Mouse (Mus musculus): ENCODE measurements at regions not wholly inside any gene's neighbourhood (a gene's known extent, or its start where the extent isn't known, plus 50 kb on each side); places are given as distances from the start of the nearest gene placed in this dataset.
A peak's percentile ranks its signal among the peaks of the same experiment; 100 is the strongest.

DNA sequence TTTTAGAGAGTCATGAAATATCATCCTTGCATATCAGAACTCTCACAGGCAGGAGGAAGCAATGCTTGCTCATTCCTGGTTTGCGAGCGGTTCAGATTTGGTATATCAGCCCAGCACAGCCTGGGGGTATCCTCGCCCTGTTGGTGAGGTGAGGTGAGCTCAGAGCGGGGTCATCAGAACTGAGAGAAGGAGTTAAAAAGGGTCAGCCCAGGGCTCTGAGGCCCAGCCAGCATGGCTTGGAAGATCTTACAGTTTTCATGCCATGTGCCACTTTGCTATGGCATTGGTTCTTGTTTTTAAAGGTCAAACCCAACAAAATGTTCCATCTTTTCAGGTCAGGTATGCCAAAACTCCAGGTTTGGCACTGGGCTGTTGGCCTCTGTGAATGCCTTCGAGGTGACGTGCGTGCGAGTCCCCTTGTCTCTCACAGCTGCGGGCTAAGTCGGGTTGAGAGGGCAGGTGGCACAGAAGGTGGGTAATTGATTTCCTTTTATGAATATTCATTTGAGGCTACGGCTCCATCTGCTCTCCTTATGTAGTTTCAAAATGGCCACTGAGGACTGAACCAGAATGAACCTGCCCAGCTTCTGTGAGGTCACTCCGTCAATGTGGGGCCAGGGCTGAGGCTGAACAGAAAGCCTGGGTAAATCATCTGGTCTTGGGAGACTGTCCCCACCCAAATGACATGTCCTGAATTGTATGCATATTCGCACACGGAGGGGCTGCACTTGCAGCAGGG is 86.3 kb downstream of the Hhipl2 start:
- ATAC-seq (replicated peaks in 1 of 2; ENCODE audit: insufficient read depth in 1 of 2, low FRiP score in 2 of 2, low TSS enrichment in 1 of 2, low read depth in 1 of 2, poor library complexity in 2 of 2, severe bottlenecking in 2 of 2) = no peak

- no peak for ATAC-seq (replicated peaks in 1 of 2; ENCODE audit: insufficient read depth in 1 of 2, low FRiP score in 2 of 2, low TSS enrichment in 1 of 2, low read depth in 1 of 2, poor library complexity in 2 of 2, severe bottlenecking in 2 of 2)
These were observed 89.9 kb downstream of the Hhipl2 start for GRCm38 (mm10) chr1:183507893-183508292.

DNA sequence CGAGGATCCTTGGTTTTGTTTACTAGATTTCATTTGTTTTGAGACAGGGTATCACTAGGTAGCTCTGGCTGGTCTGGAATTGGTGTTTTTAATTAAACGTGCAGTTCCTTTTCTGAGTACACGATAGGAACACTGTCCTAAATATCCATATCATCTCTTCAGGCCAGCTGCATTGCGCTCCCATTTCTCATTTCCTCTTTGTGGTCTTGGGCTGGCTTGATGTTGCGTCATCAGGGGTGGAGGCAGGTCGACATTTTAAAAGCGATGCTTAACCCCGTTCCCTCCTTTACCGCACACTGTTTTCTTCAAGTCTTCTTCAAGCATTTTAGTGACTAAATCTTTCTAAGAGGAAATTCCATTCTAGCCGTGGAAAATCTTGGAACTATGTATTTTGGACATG is 92.7 kb downstream of the Hhipl2 start:
- peak; percentile 42 to 45; a peak in 2 of 4 replicates for ATAC-seq (replicated peaks in 1 of 2; ENCODE audit: insufficient read depth in 1 of 2, low FRiP score in 2 of 2, low TSS enrichment in 1 of 2, low read depth in 1 of 2, poor library complexity in 2 of 2, severe bottlenecking in 2 of 2)

DNA sequence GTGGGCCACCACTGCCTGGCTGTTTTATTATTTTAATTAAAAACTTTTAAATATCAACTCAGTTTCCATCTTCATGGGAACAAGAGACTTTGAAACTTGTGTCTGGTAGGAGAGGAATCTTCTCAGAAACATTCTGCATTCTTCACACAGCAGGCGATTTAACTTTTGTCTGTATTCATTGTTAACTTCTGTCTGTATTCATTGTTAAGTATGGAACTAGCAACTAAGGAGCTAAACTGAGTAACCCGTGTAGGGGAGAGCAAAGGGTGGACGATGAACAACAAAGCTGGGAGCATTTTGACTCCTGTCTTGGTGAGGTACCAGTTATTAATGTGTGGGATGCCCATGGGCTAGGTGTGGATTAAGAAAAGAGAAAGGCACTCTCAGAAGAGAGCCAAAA is 95.9 kb downstream of the Hhipl2 start:
- ATAC-seq (replicated peaks in 1 of 2; ENCODE audit: insufficient read depth in 1 of 2, low FRiP score in 2 of 2, low TSS enrichment in 1 of 2, low read depth in 1 of 2, poor library complexity in 2 of 2, severe bottlenecking in 2 of 2) = no peak

GRCm38 (mm10) chr1:183514281-183514983 is 96.4 kb downstream of the Hhipl2 start:
- no peak for ATAC-seq (replicated peaks in 1 of 2; ENCODE audit: insufficient read depth in 1 of 2, low FRiP score in 2 of 2, low TSS enrichment in 1 of 2, low read depth in 1 of 2, poor library complexity in 2 of 2, severe bottlenecking in 2 of 2)

- no peak for ATAC-seq (replicated peaks in 1 of 2; ENCODE audit: insufficient read depth in 1 of 2, low FRiP score in 2 of 2, low TSS enrichment in 1 of 2, low read depth in 1 of 2, poor library complexity in 2 of 2, severe bottlenecking in 2 of 2)
These were observed 96.9 kb downstream of the Hhipl2 start for GRCm38 (mm10) chr1:183514984-183515287.

GRCm38 (mm10) chr1:183516167-183516566 is 98.2 kb downstream of the Hhipl2 start:
- ATAC-seq (replicated peaks in 1 of 2; ENCODE audit: insufficient read depth in 1 of 2, low FRiP score in 2 of 2, low TSS enrichment in 1 of 2, low read depth in 1 of 2, poor library complexity in 2 of 2, severe bottlenecking in 2 of 2) = peak in 1 of 2 experiments; percentile 53; a peak in 1 of 4 replicates

DNA sequence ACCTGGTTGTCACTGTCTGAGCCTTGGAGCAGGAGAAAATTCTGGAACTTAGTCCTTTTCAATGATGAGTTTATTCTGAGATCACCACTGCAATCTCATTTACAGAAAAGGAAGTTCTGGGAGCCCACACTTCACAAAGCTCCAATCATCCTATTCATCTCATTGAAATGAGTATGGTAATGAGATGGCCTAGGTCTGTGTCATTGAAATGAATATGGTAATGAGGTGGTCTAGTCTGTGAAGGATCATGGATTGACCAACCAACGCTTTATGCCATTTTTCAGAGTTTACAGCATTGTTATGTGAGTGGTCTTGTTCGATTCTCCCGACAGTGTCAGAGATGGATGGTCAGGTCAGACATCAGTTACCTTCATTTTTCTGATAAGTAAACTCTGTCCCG is 99.2 kb downstream of the Hhipl2 start:
- no peak for ATAC-seq (replicated peaks in 1 of 2; ENCODE audit: insufficient read depth in 1 of 2, low FRiP score in 2 of 2, low TSS enrichment in 1 of 2, low read depth in 1 of 2, poor library complexity in 2 of 2, severe bottlenecking in 2 of 2)

GRCm38 (mm10) chr1:183521569-183521968 is 103.6 kb downstream of the Hhipl2 start:
- ATAC-seq (replicated peaks in 1 of 2; ENCODE audit: insufficient read depth in 1 of 2, low FRiP score in 2 of 2, low TSS enrichment in 1 of 2, low read depth in 1 of 2, poor library complexity in 2 of 2, severe bottlenecking in 2 of 2) = no peak

DNA sequence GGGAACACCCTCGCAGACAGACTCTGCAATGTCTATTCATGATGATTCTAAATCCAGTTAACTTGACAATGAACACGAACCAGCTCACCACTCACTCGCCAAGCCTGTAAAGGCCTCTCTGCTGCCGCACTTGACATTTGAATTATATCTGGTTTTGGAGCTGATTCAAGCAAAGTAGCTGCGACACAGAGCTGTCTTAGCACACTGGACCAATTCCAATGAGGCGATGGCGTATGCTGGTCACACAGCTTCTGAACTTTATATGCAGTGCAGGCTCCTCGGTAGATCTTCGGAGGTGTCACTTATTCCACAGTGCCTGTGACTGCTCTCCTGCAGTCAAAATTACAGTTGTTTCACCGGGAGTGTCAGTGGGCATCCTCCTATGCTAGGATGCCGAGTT is 115.4 kb downstream of the Hhipl2 start:
- no peak for ATAC-seq (replicated peaks in 1 of 2; ENCODE audit: insufficient read depth in 1 of 2, low FRiP score in 2 of 2, low TSS enrichment in 1 of 2, low read depth in 1 of 2, poor library complexity in 2 of 2, severe bottlenecking in 2 of 2)

GRCm38 (mm10) chr1:183548752-183549387 is 130.9 kb downstream of the Hhipl2 start:
- no peak for ATAC-seq (replicated peaks in 1 of 2; ENCODE audit: insufficient read depth in 1 of 2, low FRiP score in 2 of 2, low TSS enrichment in 1 of 2, low read depth in 1 of 2, poor library complexity in 2 of 2, severe bottlenecking in 2 of 2)

DNA sequence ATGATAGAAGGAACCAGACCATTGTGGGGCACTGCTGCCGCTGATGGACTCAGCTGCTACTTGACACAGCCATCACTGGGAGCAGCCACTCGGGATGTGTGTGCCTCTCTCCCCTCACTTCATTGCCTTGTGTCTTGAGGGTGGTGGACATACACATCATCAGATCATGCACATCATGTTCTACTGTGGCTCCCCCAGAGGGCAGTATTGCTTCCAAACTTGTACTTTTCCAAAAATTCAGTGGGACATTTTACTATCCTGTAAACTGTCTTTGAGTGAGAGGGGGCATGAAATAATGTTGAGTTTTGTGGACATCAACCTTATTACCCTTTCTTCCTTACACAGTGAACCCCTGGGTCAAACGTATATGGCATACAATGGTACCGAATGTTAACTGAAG is 134.6 kb downstream of the Hhipl2 start:
- ATAC-seq (replicated peaks in 1 of 2; ENCODE audit: insufficient read depth in 1 of 2, low FRiP score in 2 of 2, low TSS enrichment in 1 of 2, low read depth in 1 of 2, poor library complexity in 2 of 2, severe bottlenecking in 2 of 2) = no peak

- no peak for ATAC-seq (replicated peaks in 1 of 2; ENCODE audit: insufficient read depth in 1 of 2, low FRiP score in 2 of 2, low TSS enrichment in 1 of 2, low read depth in 1 of 2, poor library complexity in 2 of 2, severe bottlenecking in 2 of 2)
These were observed 135.2 kb downstream of the Hhipl2 start for GRCm38 (mm10) chr1:183553219-183553618.

- no peak for ATAC-seq (replicated peaks in 1 of 2; ENCODE audit: insufficient read depth in 1 of 2, low FRiP score in 2 of 2, low TSS enrichment in 1 of 2, low read depth in 1 of 2, poor library complexity in 2 of 2, severe bottlenecking in 2 of 2)
These were observed 144.8 kb downstream of the Hhipl2 start for GRCm38 (mm10) chr1:183562853-183563252.

GRCm38 (mm10) chr1:183573621-183574585 is 155.9 kb downstream of the Hhipl2 start:
- no peak for ATAC-seq (replicated peaks in 1 of 2; ENCODE audit: insufficient read depth in 1 of 2, low FRiP score in 2 of 2, low TSS enrichment in 1 of 2, low read depth in 1 of 2, poor library complexity in 2 of 2, severe bottlenecking in 2 of 2)

DNA sequence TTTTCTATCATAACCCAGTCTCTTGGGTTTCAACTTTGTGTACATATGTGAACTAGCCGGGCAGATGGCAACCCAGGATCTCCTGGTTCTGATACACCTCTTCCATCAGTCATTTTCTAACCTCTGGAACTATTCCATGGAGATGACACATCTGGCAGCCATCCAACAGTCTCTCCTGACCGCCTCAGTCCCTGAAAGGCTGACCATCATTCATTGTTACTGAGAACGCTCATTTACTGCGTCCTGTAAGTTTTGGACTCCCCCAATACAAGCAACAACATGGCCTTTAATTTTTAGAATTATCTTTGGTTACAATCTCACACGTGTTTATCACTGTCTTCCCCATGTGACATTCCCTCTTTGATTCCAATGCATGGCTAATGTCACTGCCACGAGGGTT is 166.8 kb downstream of the Hhipl2 start:
- ATAC-seq (replicated peaks in 1 of 2; ENCODE audit: insufficient read depth in 1 of 2, low FRiP score in 2 of 2, low TSS enrichment in 1 of 2, low read depth in 1 of 2, poor library complexity in 2 of 2, severe bottlenecking in 2 of 2) = no peak

DNA sequence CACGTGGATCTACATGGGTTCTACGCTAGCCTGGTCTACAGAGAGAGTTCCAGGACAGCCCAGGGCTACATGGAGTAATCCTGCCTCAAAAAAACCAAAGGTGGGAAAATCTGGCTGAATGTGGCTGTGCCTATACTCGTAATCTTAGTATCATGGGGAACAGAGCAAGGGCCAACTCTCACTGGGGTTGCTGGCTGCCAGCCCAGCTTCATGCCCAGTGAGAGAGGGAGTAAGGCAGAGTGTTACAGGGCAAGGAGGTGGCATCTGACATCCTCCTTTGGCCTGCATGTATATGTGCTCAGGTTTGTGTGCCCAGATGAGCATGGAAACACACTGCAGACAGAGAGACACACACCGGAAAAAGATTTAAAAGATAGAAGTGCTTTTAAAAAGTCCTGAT is 168.4 kb downstream of the Hhipl2 start:
- no peak for ATAC-seq (replicated peaks in 1 of 2; ENCODE audit: insufficient read depth in 1 of 2, low FRiP score in 2 of 2, low TSS enrichment in 1 of 2, low read depth in 1 of 2, poor library complexity in 2 of 2, severe bottlenecking in 2 of 2)

- ATAC-seq (replicated peaks in 1 of 2; ENCODE audit: insufficient read depth in 1 of 2, low FRiP score in 2 of 2, low TSS enrichment in 1 of 2, low read depth in 1 of 2, poor library complexity in 2 of 2, severe bottlenecking in 2 of 2) = no peak
These were observed 177.3 kb downstream of the Hhipl2 start for GRCm38 (mm10) chr1:183595306-183595705.
